Mouse (Mus musculus) left cerebral cortex, adult 2 months (tissue): Measurements from ENCODE around the gene Inpp4b. TPM values are rescaled to one million over a fixed set of nuclear protein-coding genes. Genes with fewer than 3 reads are reported as not detected.

Experiments
- DNase-seq, 2 experiments: peaks; one replicate each; pipeline ENCODE4 v3.0.0; 2021 to 2022; ENCODE audit warnings: low spot score in 2 of 2, mixed read lengths in 1 of 2; ENCODE audit errors: extremely low spot score in 1 of 2
- H3K27ac ChIP-seq: fragments of 200-600 bp; 2 replicates; pipeline ENCODE4 v1.8.1; 2022
- H3K4me3 ChIP-seq: fragments of 200-600 bp; 2 replicates; pipeline ENCODE4 v1.8.1; 2022
- CTCF ChIP-seq: fragments of 200-600 bp; IDR thresholded peaks from 2 replicates; pipeline ENCODE4 v1.8.1; 2022; ENCODE audit warnings: antibody characterized with exemption, mild to moderate bottlenecking, moderate library complexity
- intact Hi-C: fragments of 180-260 bp; cut with DNase I; formaldehyde crosslinking; loops from one replicate; pipeline ENCODE4 v1.15.1; 2025
- total RNA-seq, 2 experiments: library from RNA; stranded (reverse); gene quantifications; 2 replicates each; pipeline ENCODE4 v1.2.3; 2021

The Inpp4b gene
- total RNA-seq, 2 experiments from 2014 or later, result 8.8 to 13.3 TPM

GRCm38 (mm10) chr8:81594134-81594714 lies 251.9 kb downstream of the Inpp4b start:
- TF ChIP-seq CTCF, result no peak
- intact Hi-C loops, result no loop called here
- Histone ChIP-seq H3K4me3 (no peak overlapping the region), H3K27ac (no peak overlapping the region)
- DNase-seq, result no peak

GRCm38 (mm10) chr8:81599209-81599608 lies 256.9 kb downstream of the Inpp4b start:
- TF ChIP-seq CTCF, result no peak
- no peak for DNase-seq
- Histone ChIP-seq H3K4me3 (no peak overlapping the region), H3K27ac (no peak overlapping the region)
- intact Hi-C loops, result no loop called here

GRCm38 (mm10) chr8:81601136-81601535 lies 258.8 kb downstream of the Inpp4b start:
- TF ChIP-seq CTCF, result no peak
- no peak overlapping the region for H3K4me3 ChIP-seq
- DNase-seq, result no peak
- intact Hi-C loops, result no loop called here
- H3K27ac ChIP-seq, result no peak overlapping the region

GRCm38 (mm10) chr8:81608082-81608481 lies 265.7 kb downstream of the Inpp4b start:
- no peak for DNase-seq
- Histone ChIP-seq H3K4me3 (no peak overlapping the region), H3K27ac (no peak overlapping the region)
- no peak for TF ChIP-seq CTCF
- intact Hi-C loops, result no loop called here

GRCm38 (mm10) chr8:81609064-81609463 lies 266.7 kb downstream of the Inpp4b start:
- Histone ChIP-seq H3K27ac (no peak overlapping the region), H3K4me3 (no peak overlapping the region)
- no peak for DNase-seq
- no peak for TF ChIP-seq CTCF
- intact Hi-C loops, result no loop called here

GRCm38 (mm10) chr8:81612611-81613010 lies 270.3 kb downstream of the Inpp4b start:
- no peak overlapping the region for H3K27ac ChIP-seq
- no peak for DNase-seq
- TF ChIP-seq CTCF, result no peak
- no peak overlapping the region for H3K4me3 ChIP-seq
- intact Hi-C loops, result no loop called here

GRCm38 (mm10) chr8:81614135-81614534 lies 271.8 kb downstream of the Inpp4b start:
- H3K27ac ChIP-seq, result no peak overlapping the region
- TF ChIP-seq CTCF, result no peak
- H3K4me3 ChIP-seq, result no peak overlapping the region
- intact Hi-C loops, result no loop called here
- no peak for DNase-seq

GRCm38 (mm10) chr8:81614605-81615004 lies 272.2 kb downstream of the Inpp4b start:
- no peak for DNase-seq
- intact Hi-C loops, result no loop called here
- H3K27ac ChIP-seq, result no peak overlapping the region
- no peak for TF ChIP-seq CTCF
- H3K4me3 ChIP-seq, result no peak overlapping the region

- intact Hi-C loops, result no loop called here
- Histone ChIP-seq H3K27ac (no peak overlapping the region), H3K4me3 (no peak overlapping the region)
- no peak for DNase-seq
- no peak for TF ChIP-seq CTCF
Observed at GRCm38 (mm10) chr8:81615552-81615951, 273.2 kb downstream of the Inpp4b start.

- H3K27ac ChIP-seq, result no peak overlapping the region
Observed at GRCm38 (mm10) chr8:81618918-81619317, 276.6 kb downstream of the Inpp4b start.

GRCm38 (mm10) chr8:81635015-81635414 lies 292.7 kb downstream of the Inpp4b start:
- no peak for TF ChIP-seq CTCF
- intact Hi-C loops, result no loop called here
- no peak overlapping the region for H3K4me3 ChIP-seq
- DNase-seq, result no peak
- no peak overlapping the region for H3K27ac ChIP-seq

More at GRCm38 (mm10) chr8:81618918-81619317, 276.6 kb downstream of the Inpp4b start:
- DNase-seq, result no peak
- TF ChIP-seq CTCF, result no peak
- no peak overlapping the region for H3K4me3 ChIP-seq
- intact Hi-C loops, result no loop called here

- no peak overlapping the region for H3K27ac ChIP-seq
- intact Hi-C loops, result no loop called here
- no peak for DNase-seq
- TF ChIP-seq CTCF, result no peak
- no peak overlapping the region for H3K4me3 ChIP-seq
Observed at GRCm38 (mm10) chr8:81635912-81636583, 293.7 kb downstream of the Inpp4b start.

GRCm38 (mm10) chr8:81638478-81638877 lies 296.1 kb downstream of the Inpp4b start:
- DNase-seq, result no peak
- intact Hi-C loops, result no loop called here
- no peak for TF ChIP-seq CTCF
- H3K4me3 ChIP-seq, result no peak overlapping the region
- no peak overlapping the region for H3K27ac ChIP-seq
